Mouse (Mus musculus) heart, postnatal 36 days (tissue): ENCODE data around the gene Trpc7. TPM values are rescaled to one million over a fixed set of nuclear protein-coding genes. Genes with fewer than 3 reads are reported as not detected.

ENCODE experiments used
- DNase-seq, 2 experiments: peaks; one replicate each; pipeline ENCODE4 v3.0.0; 2021 to 2022
- intact Hi-C: fragments of 180-260 bp; cut with DNase I; formaldehyde crosslinking; loops from one replicate; pipeline ENCODE4 v1.15.1; 2025
- total RNA-seq, 2 experiments: library from RNA; stranded (reverse); gene quantifications; 2 replicates each; pipeline ENCODE4 v1.2.3; 2021

Gene Trpc7
- not detected for total RNA-seq

GRCm38 (mm10) chr13:56895893-56896292 is at the start of gene Trpc7:
Gene Trpc7, minus strand, starts transcription at chr13:56895993.
- intact Hi-C loops: no loop called here
- DNase-seq: no peak

DNA sequence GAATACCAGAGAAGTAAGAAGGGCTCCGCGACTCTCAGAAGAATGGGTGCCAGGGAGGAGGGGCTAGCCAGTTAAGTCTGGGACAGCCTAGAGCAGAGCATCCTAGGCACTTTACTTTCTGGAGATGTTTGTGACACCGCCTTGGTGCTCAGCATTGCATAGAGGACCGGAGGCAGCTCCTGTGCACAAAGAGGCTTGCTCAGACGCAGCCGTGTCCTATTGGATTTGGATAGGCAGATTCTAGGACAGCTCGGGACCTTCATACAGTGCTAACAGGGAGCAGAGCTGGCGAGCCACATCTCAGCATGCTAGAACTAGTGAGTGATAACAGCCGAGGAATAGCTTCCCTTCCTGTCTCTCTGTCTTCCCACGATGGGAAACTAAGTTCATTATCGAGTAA is 43.5 kb upstream of the Trpc7 start:
- DNase-seq: no peak
- intact Hi-C loops: no loop called here

DNA sequence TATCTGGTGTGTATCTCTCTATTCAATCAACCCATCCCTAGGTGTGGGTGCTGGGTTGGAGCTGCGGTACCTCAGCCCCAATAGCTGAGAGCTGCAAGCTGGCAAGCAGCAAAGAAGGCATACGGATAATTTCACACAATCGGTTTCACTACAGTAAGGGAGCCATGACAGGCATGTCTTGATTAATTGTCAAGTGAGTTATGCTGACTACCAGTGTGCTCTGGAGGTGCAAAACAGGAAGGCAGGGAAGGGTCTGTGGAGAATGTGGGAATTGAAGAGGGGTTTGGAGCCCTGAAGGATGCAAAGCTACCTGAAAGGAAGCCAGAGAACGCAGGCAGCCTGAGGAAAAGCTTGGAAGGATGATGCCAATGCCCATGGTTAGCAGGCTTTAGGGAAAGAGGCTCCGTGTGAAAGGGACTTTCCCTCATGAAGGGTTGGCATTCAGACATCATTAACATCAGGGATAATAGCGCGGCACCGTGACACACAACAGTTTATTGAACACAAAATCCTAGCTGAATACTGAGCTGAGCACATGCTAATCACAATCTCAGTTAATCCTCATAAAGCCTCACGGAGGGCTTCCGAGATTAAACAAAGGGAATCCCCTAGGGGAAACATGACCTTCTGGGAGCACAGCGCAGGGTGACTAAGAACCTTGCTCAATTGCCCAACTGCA is 38.2 kb upstream of the Trpc7 start:
- DNase-seq: no peak
- intact Hi-C loops: no loop called here

GRCm38 (mm10) chr13:56930421-56930820 is 34.6 kb upstream of the Trpc7 start:
- DNase-seq: no peak
- intact Hi-C loops: no loop called here

- DNase-seq: no peak
- intact Hi-C loops: no loop called here
Observed at GRCm38 (mm10) chr13:56922976-56923375, 27.2 kb upstream of the Trpc7 start.

- intact Hi-C loops: no loop called here
- no peak for DNase-seq
Observed at GRCm38 (mm10) chr13:56921251-56921650, 25.5 kb upstream of the Trpc7 start.

GRCm38 (mm10) chr13:56914721-56915120 is 18.9 kb upstream of the Trpc7 start:
- no peak for DNase-seq
- intact Hi-C loops: no loop called here

GRCm38 (mm10) chr13:56911093-56911492 is 15.3 kb upstream of the Trpc7 start:
- no peak for DNase-seq
- intact Hi-C loops: no loop called here

GRCm38 (mm10) chr13:56895386-56895785 is 407 bp downstream of the Trpc7 start:
- intact Hi-C loops: no loop called here
- peak; percentile 38 to 69 for DNase-seq

- DNase-seq: no peak
- intact Hi-C loops: no loop called here
Observed at GRCm38 (mm10) chr13:56894543-56894942, 1.2 kb downstream of the Trpc7 start.

DNA sequence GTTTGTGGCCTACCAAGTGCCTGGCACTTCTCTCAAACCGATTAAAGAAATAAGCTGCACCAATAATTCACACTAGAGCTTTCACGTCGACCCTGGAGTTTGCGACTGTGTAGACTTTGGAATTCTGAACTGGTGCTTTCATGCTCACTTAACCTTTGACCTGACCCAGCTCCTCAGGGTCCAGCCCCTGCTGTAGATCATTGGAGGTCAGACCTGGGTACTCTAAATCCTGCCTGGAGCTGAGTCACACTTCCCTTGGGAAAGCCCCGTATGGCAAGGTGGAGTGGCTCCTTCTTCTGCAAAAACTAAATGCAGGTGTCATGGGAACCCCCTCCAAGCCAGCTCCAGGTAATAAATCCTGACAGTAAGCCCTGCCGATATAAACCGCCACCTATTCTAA is 5.9 kb downstream of the Trpc7 start:
- no peak for DNase-seq
- intact Hi-C loops: no loop called here

DNA sequence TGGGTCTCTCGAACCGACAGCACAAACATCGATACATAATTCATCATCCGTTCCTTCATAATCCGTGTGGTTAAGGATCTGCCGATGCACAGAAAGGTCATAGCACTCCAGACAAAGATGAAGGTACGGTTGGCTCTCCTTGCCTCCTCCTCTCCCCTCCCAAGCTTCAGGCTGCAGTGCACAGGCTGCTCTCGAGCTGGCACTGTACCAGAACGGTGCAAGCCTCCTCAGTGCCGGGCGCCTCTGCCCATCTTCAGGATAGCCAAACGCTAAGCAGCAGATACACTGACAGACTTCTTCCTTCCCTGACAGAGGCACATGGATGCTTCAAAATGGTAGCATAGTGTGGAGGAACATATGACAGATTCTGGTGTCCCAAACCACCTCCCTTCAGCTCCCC is 12.9 kb downstream of the Trpc7 start:
- no peak for DNase-seq
- intact Hi-C loops: no loop called here

DNA sequence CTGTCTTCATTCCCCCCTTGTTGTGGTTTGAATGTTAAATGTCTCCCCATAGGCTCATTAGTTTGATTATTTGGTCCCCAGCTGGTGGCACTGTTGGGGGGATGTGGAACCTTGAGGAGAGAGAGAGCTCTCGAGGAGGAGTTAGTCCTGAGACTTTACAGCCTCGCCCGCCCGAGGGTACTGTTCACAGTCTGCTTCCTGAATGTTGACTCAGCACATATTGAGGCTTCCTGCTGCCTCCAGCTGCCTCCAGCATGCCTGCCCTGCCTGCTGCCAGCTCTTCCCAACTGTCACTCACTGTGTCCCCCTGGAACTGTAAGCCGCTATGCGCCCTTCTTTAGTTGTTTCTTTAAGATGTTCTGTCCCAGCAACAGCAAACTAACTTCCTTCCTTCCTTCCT is 31.2 kb downstream of the Trpc7 start:
- intact Hi-C loops: no loop called here
- DNase-seq: no peak

- intact Hi-C loops: no loop called here
- DNase-seq: no peak
Observed at GRCm38 (mm10) chr13:56862011-56862410, 33.8 kb downstream of the Trpc7 start.

DNA sequence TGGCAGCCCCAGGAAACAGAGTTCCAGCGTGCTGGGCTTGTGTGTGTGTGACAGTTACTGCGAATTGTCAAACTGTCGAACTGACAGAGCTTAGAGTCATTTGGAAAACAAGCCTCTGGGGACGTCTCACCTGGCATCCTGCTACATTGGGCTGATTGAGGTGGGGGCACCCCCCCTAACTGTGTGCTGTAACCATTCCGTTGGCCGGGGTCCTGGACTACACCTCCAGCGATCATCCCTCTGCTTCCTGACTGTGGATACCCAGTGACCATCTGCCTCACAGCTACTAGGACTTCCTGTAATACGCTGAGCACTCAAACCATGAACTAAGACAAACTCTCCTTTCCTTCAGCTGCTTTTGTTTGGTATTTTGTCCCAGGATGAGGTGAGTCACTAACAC is 41.3 kb downstream of the Trpc7 start:
- intact Hi-C loops: no loop called here
- no peak for DNase-seq

GRCm38 (mm10) chr13:56853436-56853835 is 42.4 kb downstream of the Trpc7 start:
- DNase-seq: no peak
- intact Hi-C loops: no loop called here

DNA sequence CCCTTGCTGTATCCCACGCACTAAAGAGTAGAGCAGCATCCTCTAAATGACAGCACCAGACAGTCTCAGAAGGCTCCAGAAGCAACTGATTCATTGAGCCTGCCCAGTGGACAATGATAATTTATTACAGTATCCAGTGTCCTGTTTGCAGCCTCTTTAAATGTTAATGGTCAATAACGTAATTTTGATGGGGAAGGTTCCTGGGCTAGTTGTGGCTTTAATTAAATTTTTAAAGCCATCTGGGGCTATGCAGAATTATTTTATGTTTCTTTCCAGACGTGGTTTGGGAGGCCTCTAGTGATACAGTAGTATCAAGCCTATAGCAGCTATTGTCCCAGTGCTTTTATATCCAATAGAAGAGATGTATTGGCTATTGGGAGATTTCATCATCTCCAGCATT is 49.9 kb downstream of the Trpc7 start:
- intact Hi-C loops: no loop called here
- DNase-seq: no peak

DNA sequence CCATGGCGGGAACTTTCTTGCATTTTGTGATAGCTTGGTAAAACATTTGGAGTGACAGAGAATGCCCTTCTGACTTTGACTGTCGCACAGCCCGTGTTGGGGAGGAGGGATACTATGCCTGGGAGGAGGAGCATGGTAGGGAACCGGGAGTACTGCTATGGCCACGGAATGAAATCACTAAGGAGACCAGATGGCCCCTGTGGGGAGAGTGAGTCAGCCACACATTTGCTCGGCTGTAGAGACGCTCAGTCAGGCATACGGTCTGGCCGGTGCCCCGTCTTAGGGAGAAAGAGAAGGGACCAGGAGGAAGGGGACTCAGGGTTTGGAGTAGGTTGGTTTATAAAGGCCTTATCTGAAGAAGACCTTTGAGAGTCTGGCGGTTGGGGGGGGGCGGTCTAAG is 80.3 kb downstream of the Trpc7 start:
- intact Hi-C loops: no loop called here
- no peak for DNase-seq

- DNase-seq: peak; percentile 86 to 92
- intact Hi-C loops: loop anchor here (1.0 to 5.0 kb wide), 3 partner anchors 120 to 462 kb away; no protein-coding TSS in a partner anchor
Observed at GRCm38 (mm10) chr13:56806776-56807490, 88.9 kb downstream of the Trpc7 start.

- no peak for DNase-seq
- intact Hi-C loops: loop anchor here (5.0 kb wide), 1 partner anchor 122 kb away; no protein-coding TSS in a partner anchor
Observed at GRCm38 (mm10) chr13:56805131-56805530, 90.7 kb downstream of the Trpc7 start.

- intact Hi-C loops: no loop called here
- DNase-seq: no peak
Observed at GRCm38 (mm10) chr13:56797459-56797858, 98.3 kb downstream of the Trpc7 start.

- intact Hi-C loops: no loop called here
- no peak for DNase-seq
Observed at GRCm38 (mm10) chr13:56795501-56795900, 100.3 kb downstream of the Trpc7 start.
